Mouse (Mus musculus) embryonic fibroblast, embryonic 13.5 days (primary cell): Measurements from ENCODE around the gene Amotl1. TPM values are rescaled to one million over a fixed set of nuclear protein-coding genes. Genes with fewer than 3 reads are reported as not detected.
"Not testable (repeated sequence)": the region's sequence is repeated elsewhere in the genome, so short reads cannot be mapped to it uniquely, and the experiment has no call there.

Experiments
- H3K27ac ChIP-seq: 2 replicates; pipeline ENCODE4 v1.5.1; 2012; ENCODE audit warnings: low read length, control low read depth, inconsistent platforms; ENCODE audit not compliant: insufficient read depth
- H3K4me1 ChIP-seq: 2 replicates; pipeline ENCODE4 v1.6.1; 2011; ENCODE audit warnings: low read length; ENCODE audit not compliant: control insufficient read depth, insufficient read depth
- H3K4me3 ChIP-seq: 2 replicates; pipeline ENCODE4 v1.5.1; 2011; ENCODE audit warnings: mild to moderate bottlenecking, control low read depth, low read length; ENCODE audit not compliant: insufficient read depth
- CTCF ChIP-seq: IDR thresholded peaks from 2 replicates; pipeline ENCODE4 v1.5.1; 2011; ENCODE audit warnings: mild to moderate bottlenecking, control low read depth, low read length, moderate library complexity, borderline replicate concordance; ENCODE audit not compliant: insufficient read depth
- POLR2A ChIP-seq: IDR thresholded peaks from 2 replicates; pipeline ENCODE4 v1.6.1; 2011; ENCODE audit warnings: low read depth, mild to moderate bottlenecking, control low read depth, low read length, moderate library complexity
- polyA plus RNA-seq: library from polyadenylated mRNA; stranded (reverse); fragments of >200 nt; gene quantifications from 2 replicates; pipeline ENCODE4 v1.2.4, GENCODE M21; 2011; ENCODE audit warnings: low read depth; ENCODE audit not compliant: missing spikeins, insufficient read length

Gene Amotl1
- polyA plus RNA-seq = 61.2 and 63.1 TPM in 2 replicates

- TF ChIP-seq CTCF = no peak
- no peak within 1 kb of the TSS for H3K27ac ChIP-seq
- H3K4me3 ChIP-seq = no peak within 1 kb of the TSS
- H3K4me1 ChIP-seq = peaks cover 19% of the 10 kb centered on the region
These were observed at the start of gene Amotl1 for GRCm38 (mm10) chr9:14644956-14645355. TSS of gene Amotl1 (minus strand) at chr9:14645056.

DNA sequence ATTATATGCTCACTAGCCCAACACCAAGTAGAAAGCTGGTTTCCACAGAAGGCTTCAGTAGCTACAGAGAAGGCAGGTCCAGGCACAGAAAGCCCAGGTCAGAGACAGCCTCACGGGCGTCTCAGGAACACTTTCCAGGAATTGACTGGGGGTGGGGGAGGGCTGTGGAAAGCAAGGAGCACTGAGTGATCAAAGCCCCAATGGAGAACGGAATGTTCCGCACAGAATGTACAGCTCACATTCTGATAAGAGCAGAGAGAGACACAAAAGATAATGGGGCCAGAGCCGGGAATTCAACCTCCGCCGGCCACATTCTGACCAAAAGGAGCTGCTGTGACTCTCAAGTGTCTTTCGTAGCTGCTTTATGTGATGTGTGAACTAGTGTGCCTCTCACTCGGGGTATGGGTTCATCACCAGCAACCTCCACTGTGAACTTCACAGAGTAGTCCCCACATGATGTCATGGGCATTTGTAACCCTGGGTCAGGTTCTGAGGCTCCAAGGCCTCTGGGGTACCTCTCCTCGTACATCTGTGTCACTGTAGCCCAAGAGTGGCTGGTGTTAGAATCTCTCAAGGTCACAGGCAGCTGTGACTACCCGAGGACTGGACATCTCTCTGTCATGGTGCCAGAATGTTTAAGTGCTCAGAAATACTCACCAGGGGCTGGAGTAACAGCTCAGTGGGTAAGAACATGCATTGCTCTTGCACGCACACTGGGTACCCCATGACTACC is 44.7 kb upstream of the Amotl1 start:
- Histone ChIP-seq H3K27ac (no peak overlapping the region), H3K4me1 (no peaks in the 10 kb centered on the region; the same call in 1 of the 2 replicates), H3K4me3 (no peak overlapping the region)
- no peak for TF ChIP-seq POLR2A
- TF ChIP-seq CTCF = no peak

DNA sequence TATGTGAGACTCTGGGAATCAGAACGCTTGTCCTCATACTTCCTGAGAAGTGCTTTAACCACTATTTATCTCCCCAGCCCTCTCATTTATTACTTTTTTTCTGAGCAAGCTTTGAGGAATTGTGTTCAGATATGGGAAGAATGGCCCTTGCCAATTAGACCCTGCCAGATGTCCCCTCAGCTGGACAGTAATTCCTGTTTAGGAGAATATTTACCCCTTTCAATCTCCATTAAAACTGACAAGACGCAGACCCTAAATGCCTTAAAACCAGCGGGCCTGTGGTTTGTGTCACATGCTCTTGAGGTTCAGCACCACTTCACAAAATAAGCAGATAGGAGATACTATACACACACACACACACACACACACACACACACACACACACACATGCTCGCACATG is 39.5 kb upstream of the Amotl1 start:
- TF ChIP-seq CTCF (no peak), POLR2A (no peak)
- Histone ChIP-seq H3K27ac (no peak overlapping the region), H3K4me1 (no peaks in the 10 kb centered on the region), H3K4me3 (no peak overlapping the region)

GRCm38 (mm10) chr9:14682741-14683140 is 37.9 kb upstream of the Amotl1 start:
- no peak for TF ChIP-seq POLR2A
- Histone ChIP-seq H3K4me1 (no peaks in the 10 kb centered on the region), H3K4me3 (no peak overlapping the region), H3K27ac (no peak overlapping the region)

DNA sequence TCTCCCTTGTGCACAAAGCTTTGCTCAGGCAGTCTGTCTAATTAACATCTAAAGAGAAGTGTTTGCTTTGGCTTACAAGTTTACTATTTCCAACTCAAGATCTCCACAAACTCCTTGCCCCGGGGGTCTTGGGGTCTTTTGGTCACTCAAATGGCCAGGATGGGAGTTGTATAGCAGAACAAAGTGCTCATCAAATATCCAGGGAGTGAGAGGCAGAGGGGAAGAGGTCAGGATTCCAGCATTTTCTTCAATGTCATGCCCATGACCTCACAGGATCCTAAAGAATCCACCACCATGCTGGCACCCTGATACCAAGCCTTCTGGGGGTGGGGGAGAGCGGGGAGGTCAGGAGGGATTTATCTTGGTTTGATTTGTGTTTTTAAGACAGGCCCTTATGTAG is 35.7 kb upstream of the Amotl1 start:
- Histone ChIP-seq H3K27ac (no peak overlapping the region), H3K4me3 (no peak overlapping the region), H3K4me1 (peaks cover 8% of the 10 kb centered on the region)
- TF ChIP-seq POLR2A = no peak
- no peak for TF ChIP-seq CTCF

GRCm38 (mm10) chr9:14675707-14676691 is 31.1 kb upstream of the Amotl1 start:
- Histone ChIP-seq H3K27ac (no peak overlapping the region), H3K4me1 (peaks cover 10% of the 10 kb centered on the region), H3K4me3 (no peak overlapping the region)
- TF ChIP-seq CTCF = no peak
- no peak for TF ChIP-seq POLR2A

DNA sequence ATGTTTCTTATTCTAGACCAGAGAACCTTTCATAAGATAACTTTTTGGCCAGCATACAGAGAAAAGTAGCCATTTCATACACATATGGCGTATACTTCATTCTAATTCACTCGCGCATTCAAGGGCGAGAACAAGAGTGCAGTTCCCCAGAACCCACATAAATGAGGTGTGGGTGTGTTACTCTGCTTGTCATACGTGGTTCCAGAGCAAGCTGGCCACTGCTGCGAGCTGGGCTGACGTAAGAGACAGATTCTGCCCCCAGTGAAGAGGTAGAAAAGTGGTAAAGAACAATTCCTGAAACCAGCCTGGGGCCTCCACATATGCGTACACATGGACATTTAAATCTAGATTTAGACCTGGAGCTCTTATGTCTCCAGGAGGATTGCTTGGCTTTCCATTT is 29.6 kb upstream of the Amotl1 start:
- peaks cover 10% of the 10 kb centered on the region for H3K4me1 ChIP-seq
- no peak overlapping the region for H3K27ac ChIP-seq
- TF ChIP-seq POLR2A (no peak), CTCF (no peak)
- H3K4me3 ChIP-seq = no peak overlapping the region

DNA sequence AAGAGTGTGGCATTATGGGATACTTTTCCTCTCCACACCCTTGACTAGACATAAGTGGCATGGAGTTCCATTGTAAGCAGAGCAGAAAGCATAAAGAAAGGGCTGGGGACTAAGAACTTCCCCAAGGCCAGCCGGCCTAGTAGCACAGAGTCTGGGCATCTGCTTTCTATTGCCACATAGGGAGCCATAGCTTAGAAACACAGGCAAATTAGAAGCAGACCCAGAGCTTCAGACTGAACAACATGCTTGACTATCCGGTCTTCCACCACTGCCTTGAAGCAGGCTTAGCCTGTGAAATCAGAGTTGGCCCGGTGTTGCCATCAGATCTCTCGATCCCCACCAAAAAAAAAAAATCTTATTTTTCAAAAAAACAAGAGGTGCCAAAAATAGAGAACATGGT is 28.3 kb upstream of the Amotl1 start:
- Histone ChIP-seq H3K4me1 (peaks cover 10% of the 10 kb centered on the region), H3K4me3 (no peak overlapping the region), H3K27ac (no peak overlapping the region)
- TF ChIP-seq CTCF (no peak), POLR2A (no peak)

GRCm38 (mm10) chr9:14671965-14672364 is 27.1 kb upstream of the Amotl1 start:
- not testable (repeated sequence) for H3K4me3 ChIP-seq, H3K27ac ChIP-seq
- peaks cover 10% of the 10 kb centered on the region for H3K4me1 ChIP-seq

GRCm38 (mm10) chr9:14668382-14668781 is 23.5 kb upstream of the Amotl1 start:
- no peak overlapping the region for H3K27ac ChIP-seq
- H3K4me1 ChIP-seq = no peaks in the 10 kb centered on the region
- H3K4me3 ChIP-seq = no peak overlapping the region
- TF ChIP-seq CTCF (no peak), POLR2A (no peak)
